Mouse (Mus musculus) megakaryocyte, embryonic 14.5 days (primary cell): ENCODE data around the gene R3hdm2. TPM values are rescaled to one million over a fixed set of nuclear protein-coding genes. Genes with fewer than 3 reads are reported as not detected.

Experiments used
- H3K27me3 ChIP-seq: replicated peaks from 2 replicates; pipeline ENCODE3; 2012; ENCODE audit warnings: inconsistent platforms
- H3K36me3 ChIP-seq: replicated peaks from 2 replicates; pipeline ENCODE3; 2012; ENCODE audit warnings: low read length, inconsistent platforms, mixed read lengths
- H3K4me1 ChIP-seq: 2 replicates; pipeline ENCODE4 v1.6.1; 2012; ENCODE audit warnings: inconsistent platforms
- H3K4me3 ChIP-seq: replicated peaks from 2 replicates; pipeline ENCODE3; 2012; ENCODE audit warnings: moderate library complexity, mild to moderate bottlenecking, inconsistent platforms
- H3K9me3 ChIP-seq: 2 replicates; pipeline ENCODE4 v1.6.1; 2012; ENCODE audit warnings: inconsistent platforms
- FLI1 ChIP-seq: IDR thresholded peaks from 2 replicates; pipeline ENCODE4 v1.6.1; 2012; ENCODE audit warnings: low read length, inconsistent platforms, mixed read lengths
- GATA1 ChIP-seq: IDR thresholded peaks from 3 replicates; pipeline ENCODE4 v1.6.1; 2012; ENCODE audit warnings: mixed read lengths, low read length, inconsistent platforms, borderline replicate concordance
- polyA plus RNA-seq: library from polyadenylated mRNA; stranded (reverse); fragments of >175 nt; gene quantifications from 2 replicates; pipeline ENCODE4 v1.2.3, GENCODE M21; 2012; ENCODE audit warnings: low replicate concordance; ENCODE audit not compliant: insufficient read depth

The R3hdm2 gene
- polyA plus RNA-seq, 1 experiment = 139 TPM

GRCm38 (mm10) chr10:127522088-127522581 is 142.0 kb downstream of the R3hdm2 start, which contains the start of gene Shmt2:
TSS of gene Shmt2 (minus strand) at chr10:127522444.
- Histone ChIP-seq H3K4me3 (peak within 1 kb of the TSS; percentile 94), H3K9me3 (no peaks in the 10 kb centered on the region), H3K27me3 (peaks cover 33% of the 10 kb centered on the region), H3K36me3 (peaks cover 38% of the 10 kb centered on the region), H3K4me1 (peaks cover 64% of the 10 kb centered on the region)
- TF ChIP-seq FLI1 = no peak
- no peak for TF ChIP-seq GATA1

GRCm38 (mm10) chr10:127524646-127525255 is 144.6 kb downstream of the R3hdm2 start:
- Histone ChIP-seq H3K36me3 (peaks cover 12% of the 10 kb centered on the region), H3K4me1 (peaks cover 67% of the 10 kb centered on the region), H3K27me3 (peaks cover 59% of the 10 kb centered on the region), H3K4me3 (no peak overlapping the region), H3K9me3 (no peaks in the 10 kb centered on the region)
- TF ChIP-seq FLI1 (no peak), GATA1 (no peak)

DNA sequence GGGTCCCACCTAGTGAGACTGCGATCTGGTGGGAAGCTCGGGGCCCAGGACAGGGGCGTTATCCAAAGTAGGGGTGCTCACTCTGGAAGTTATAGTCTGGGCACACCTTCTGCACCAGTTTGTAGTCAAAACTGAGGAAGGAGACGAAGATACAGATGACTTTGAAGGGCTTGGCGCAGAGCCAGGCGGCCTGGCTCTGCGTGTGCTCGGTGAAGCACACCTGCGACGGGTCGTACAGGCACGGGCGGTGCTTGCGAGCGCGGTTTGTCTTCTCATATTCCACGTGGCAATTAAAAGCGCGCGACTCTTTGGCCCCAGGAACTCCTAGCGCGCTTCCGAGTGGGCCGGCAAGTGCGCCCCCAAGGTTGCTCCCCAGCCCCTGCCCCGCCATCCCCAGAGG is 145.9 kb downstream of the R3hdm2 start:
- no peaks in the 10 kb centered on the region for H3K9me3 ChIP-seq
- TF ChIP-seq FLI1 (no peak), GATA1 (no peak)
- H3K4me1 ChIP-seq = peaks cover 58% of the 10 kb centered on the region
- H3K36me3 ChIP-seq = no peaks in the 10 kb centered on the region
- peaks cover 72% of the 10 kb centered on the region for H3K27me3 ChIP-seq
- H3K4me3 ChIP-seq = peak overlapping the region; percentile 91

DNA sequence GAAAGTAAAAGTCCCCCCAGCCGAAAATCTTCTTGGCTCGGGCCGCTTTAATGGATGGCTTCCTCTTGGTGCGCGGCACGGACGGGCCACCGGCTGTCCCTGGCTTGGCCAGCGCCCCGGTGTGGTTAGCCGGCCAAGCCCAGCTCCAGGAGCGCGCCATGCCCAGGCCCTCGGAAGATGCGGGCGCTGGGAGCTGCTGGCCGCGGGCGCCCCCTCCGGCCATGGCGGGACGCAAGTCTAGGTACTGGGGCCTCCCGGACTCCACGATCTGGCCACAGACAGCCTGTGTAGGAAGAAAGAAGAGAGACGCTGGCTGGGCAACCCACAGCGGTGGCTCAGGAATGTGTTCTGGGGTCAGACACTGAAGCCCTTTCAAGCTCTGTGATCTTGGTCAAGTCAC is 146.6 kb downstream of the R3hdm2 start:
- Histone ChIP-seq H3K27me3 (peaks cover 79% of the 10 kb centered on the region), H3K4me1 (peaks cover 52% of the 10 kb centered on the region), H3K36me3 (no peaks in the 10 kb centered on the region), H3K4me3 (peak overlapping the region; percentile 91), H3K9me3 (no peaks in the 10 kb centered on the region)
- TF ChIP-seq FLI1 (no peak), GATA1 (no peak)

DNA sequence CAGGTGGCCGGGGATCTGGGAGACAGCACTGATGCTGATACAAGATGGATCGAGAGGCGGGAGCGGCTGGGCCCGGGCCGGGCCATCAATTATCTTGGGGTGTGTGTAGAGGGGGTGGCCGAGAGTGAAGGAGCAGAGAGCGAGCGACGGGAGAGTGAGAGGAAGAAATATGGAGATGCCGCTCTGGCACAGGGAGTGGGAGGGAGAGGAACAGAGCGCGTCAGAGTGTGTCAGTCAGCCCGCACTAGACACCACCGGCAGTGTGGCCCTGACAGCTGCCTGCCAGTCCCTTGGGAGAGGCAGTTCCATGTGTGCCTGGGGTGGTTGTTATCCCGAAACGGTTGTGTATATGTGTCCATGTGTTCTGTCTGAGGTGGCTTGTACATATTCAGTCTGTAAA is 147.4 kb downstream of the R3hdm2 start:
- Histone ChIP-seq H3K4me3 (peak overlapping the region; percentile 50), H3K4me1 (peaks cover 54% of the 10 kb centered on the region), H3K9me3 (no peaks in the 10 kb centered on the region), H3K36me3 (no peaks in the 10 kb centered on the region), H3K27me3 (peaks cover 87% of the 10 kb centered on the region)
- TF ChIP-seq FLI1 = no peak

- Histone ChIP-seq H3K4me3 (no peak overlapping the region), H3K36me3 (no peaks in the 10 kb centered on the region), H3K27me3 (peaks cover 100% of the 10 kb centered on the region), H3K9me3 (peaks cover 4% of the 10 kb centered on the region; the same call in 1 of the 2 replicates), H3K4me1 (peaks cover 62% of the 10 kb centered on the region)
- TF ChIP-seq FLI1 (no peak), GATA1 (no peak)
These were observed 150.8 kb downstream of the R3hdm2 start for GRCm38 (mm10) chr10:127530945-127531344.

- peaks cover 4% of the 10 kb centered on the region; the same call in 1 of the 2 replicates for H3K9me3 ChIP-seq
- no peak overlapping the region for H3K4me3 ChIP-seq
- H3K27me3 ChIP-seq = peaks cover 100% of the 10 kb centered on the region
- H3K36me3 ChIP-seq = no peaks in the 10 kb centered on the region
- peaks cover 56% of the 10 kb centered on the region for H3K4me1 ChIP-seq
- TF ChIP-seq GATA1 (no peak), FLI1 (no peak)
These were observed 151.4 kb downstream of the R3hdm2 start for GRCm38 (mm10) chr10:127531548-127531947.

DNA sequence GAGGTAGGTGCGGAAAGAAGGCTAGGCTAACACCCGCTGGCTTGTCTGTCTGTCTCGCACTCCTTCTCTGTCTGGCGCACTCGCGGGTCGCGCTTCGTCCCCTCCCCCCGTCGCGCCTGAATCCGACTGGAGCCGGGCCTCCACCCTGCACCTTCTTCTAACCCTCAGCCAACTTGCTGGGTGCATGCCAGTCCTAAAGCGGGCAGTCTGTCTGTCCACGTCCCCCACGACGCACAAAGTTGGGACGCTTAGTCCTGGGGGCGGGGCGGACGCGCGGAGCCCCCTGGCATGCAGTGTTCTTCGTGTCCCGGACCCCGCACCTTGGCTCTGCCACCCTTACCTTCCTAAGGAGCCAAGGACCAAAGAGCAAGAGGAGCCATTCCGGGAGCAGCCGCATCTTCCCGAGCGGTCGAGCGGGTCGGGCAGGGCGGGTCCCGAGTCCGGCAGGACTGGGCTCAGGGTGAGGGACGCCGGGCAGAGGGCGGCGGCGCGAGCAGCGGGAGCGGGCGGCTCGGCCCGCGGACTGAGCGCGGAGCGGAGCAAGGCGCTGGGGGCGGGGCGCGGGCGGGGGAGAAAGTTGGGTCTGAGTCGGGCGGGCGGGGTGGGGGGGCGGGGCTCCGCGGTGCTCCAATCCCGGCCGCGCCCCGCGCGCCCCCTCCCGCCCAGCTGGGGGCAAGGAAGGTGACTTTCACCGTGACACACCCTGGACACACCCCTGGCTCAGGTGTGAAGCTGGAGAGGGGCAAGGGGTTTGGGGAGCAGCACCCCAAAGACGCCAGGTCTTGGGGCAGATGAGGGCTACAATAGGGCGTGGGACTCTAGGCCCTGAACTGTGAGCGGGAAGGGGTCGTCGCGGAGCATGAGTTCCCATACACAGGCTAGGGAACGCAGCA is 154.2 kb downstream of the R3hdm2 start, which contains the start of gene Nxph4:
TSS of gene Nxph4 (minus strand) at position 524 of the 893 bp plus-strand sequence.
- Histone ChIP-seq H3K4me1 (peaks cover 51% of the 10 kb centered on the region), H3K9me3 (peaks cover 4% of the 10 kb centered on the region; the same call in 1 of the 2 replicates), H3K36me3 (no peaks in the 10 kb centered on the region), H3K27me3 (peaks cover 94% of the 10 kb centered on the region), H3K4me3 (peak within 1 kb of the TSS; percentile 83)
- TF ChIP-seq FLI1 = no peak
- no peak for TF ChIP-seq GATA1

GRCm38 (mm10) chr10:127534929-127535384 is 154.8 kb downstream of the R3hdm2 start:
- peaks cover 94% of the 10 kb centered on the region for H3K27me3 ChIP-seq
- TF ChIP-seq GATA1 = no peak
- TF ChIP-seq FLI1 = no peak
- peak overlapping the region; percentile 74 for H3K4me3 ChIP-seq
- peaks cover 55% of the 10 kb centered on the region for H3K4me1 ChIP-seq
- no peaks in the 10 kb centered on the region for H3K36me3 ChIP-seq
- H3K9me3 ChIP-seq = peaks cover 4% of the 10 kb centered on the region; the same call in 1 of the 2 replicates
